Mouse (Mus musculus) MEL-GATA-1-ER (cell line): ENCODE measurements around the gene Zdhhc23.

Source experiments
- DNase-seq: peaks from one replicate; pipeline ENCODE4 v3.0.0-alpha.2; 2012; ENCODE audit warnings: low read depth; ENCODE audit errors: extremely low read depth

Zdhhc23 gene

GRCm38 (mm10) chr16:43970426-43970825 is 9.2 kb downstream of the Zdhhc23 start:
- no peak for DNase-seq

- DNase-seq, result no peak
Measured at GRCm38 (mm10) chr16:43965781-43966389, 13.7 kb downstream of the Zdhhc23 start.

- no peak for DNase-seq
Measured at GRCm38 (mm10) chr16:43963780-43964179, 15.8 kb downstream of the Zdhhc23 start.

GRCm38 (mm10) chr16:43963291-43963690 is 16.3 kb downstream of the Zdhhc23 start:
- no peak for DNase-seq

- DNase-seq, result no peak
Measured at GRCm38 (mm10) chr16:43958038-43958437, 21.6 kb downstream of the Zdhhc23 start.

- DNase-seq, result no peak
Measured at GRCm38 (mm10) chr16:43954913-43955312, 24.7 kb downstream of the Zdhhc23 start.

GRCm38 (mm10) chr16:43951591-43951990 is 28.0 kb downstream of the Zdhhc23 start:
- peak; percentile 69 for DNase-seq

GRCm38 (mm10) chr16:43945869-43946268 is 33.7 kb downstream of the Zdhhc23 start:
- DNase-seq, result no peak

GRCm38 (mm10) chr16:43945351-43945750 is 34.2 kb downstream of the Zdhhc23 start:
- DNase-seq, result no peak

- DNase-seq, result no peak
Measured at GRCm38 (mm10) chr16:43940846-43941245, 38.7 kb downstream of the Zdhhc23 start.

GRCm38 (mm10) chr16:43935892-43936291 is 43.7 kb downstream of the Zdhhc23 start:
- DNase-seq, result no peak

- DNase-seq, result no peak
Measured at GRCm38 (mm10) chr16:43935367-43935766, 44.2 kb downstream of the Zdhhc23 start.

GRCm38 (mm10) chr16:43934856-43935255 is 44.7 kb downstream of the Zdhhc23 start:
- DNase-seq, result no peak

- no peak for DNase-seq
Measured at GRCm38 (mm10) chr16:43933041-43933440, 46.5 kb downstream of the Zdhhc23 start.

- no peak for DNase-seq
Measured at GRCm38 (mm10) chr16:43932319-43932718, 47.3 kb downstream of the Zdhhc23 start.

- DNase-seq, result no peak
Measured at GRCm38 (mm10) chr16:43931502-43931901, 48.1 kb downstream of the Zdhhc23 start.

- no peak for DNase-seq
Measured at GRCm38 (mm10) chr16:43930577-43930976, 49.0 kb downstream of the Zdhhc23 start.

- DNase-seq, result no peak
Measured at GRCm38 (mm10) chr16:43926341-43926859, 53.2 kb downstream of the Zdhhc23 start, which contains the start of gene Qtrt2. Qtrt2 (minus strand) TSS chr16:43926809.

- DNase-seq, result no peak
Measured at GRCm38 (mm10) chr16:43925846-43926245, 53.7 kb downstream of the Zdhhc23 start.

GRCm38 (mm10) chr16:43925001-43925558 is 54.5 kb downstream of the Zdhhc23 start:
- DNase-seq, result no peak

- no peak for DNase-seq
Measured at GRCm38 (mm10) chr16:43922630-43923029, 57.0 kb downstream of the Zdhhc23 start.

GRCm38 (mm10) chr16:43922024-43922423 is 57.6 kb downstream of the Zdhhc23 start:
- no peak for DNase-seq

GRCm38 (mm10) chr16:43918867-43919266 is 60.7 kb downstream of the Zdhhc23 start:
- DNase-seq, result peak; percentile 29
